Mouse (Mus musculus): ENCODE results near the gene Il4.
A peak's percentile ranks its signal among the peaks of the same experiment; 100 is the strongest.

Il4 gene

DNA sequence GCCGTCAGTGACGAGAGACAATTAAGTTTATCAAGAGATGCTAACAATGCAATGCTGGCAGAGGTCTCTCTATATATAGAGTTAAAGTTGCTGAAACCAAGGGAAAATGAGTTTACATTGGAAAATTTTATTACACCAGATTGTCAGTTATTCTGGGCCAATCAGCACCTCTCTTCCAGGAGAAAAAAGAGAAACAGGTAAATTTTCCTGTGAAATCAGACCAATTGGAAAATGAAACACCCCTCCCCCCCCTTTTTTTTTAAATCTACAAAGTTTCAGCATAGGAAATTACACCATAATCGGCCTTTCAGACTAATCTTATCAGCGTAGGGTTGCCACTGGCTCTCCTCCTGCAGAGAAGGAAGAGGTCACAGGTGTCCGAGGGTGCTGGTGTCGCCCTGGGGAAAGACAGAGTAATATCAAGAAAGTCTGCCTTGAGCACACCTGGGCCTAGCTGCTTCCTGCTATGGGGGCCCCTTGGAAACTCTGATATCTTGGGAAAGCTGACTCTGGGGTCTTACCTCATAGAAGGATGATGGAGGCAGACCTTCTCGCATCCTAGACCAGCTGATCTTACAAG lies at the start of gene Il4:
Gene Il4, minus strand, starts transcription at position 51 of the 580 bp plus-strand sequence.
- DNase-seq: no peak

DNA sequence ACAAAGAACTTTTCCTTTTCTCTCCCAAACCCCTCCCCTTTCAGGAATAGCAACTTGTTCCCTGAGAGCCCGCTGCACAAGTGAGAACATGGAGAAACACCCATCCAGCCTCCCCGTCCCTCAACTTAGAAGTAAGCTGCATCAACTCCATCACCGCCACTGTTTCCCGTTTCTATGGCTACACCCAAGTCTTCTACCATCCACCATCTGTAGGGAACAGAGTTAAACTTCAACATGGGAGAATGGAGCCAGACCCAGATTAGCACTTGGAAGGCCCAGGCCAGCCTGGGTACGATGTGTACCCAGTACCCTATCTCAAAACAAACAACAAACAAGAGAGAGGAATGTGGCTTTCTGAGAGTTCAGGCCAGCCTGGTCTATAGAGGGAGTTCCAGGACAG lies 45.6 kb upstream of the Il4 start:
- no peak for DNase-seq

DNA sequence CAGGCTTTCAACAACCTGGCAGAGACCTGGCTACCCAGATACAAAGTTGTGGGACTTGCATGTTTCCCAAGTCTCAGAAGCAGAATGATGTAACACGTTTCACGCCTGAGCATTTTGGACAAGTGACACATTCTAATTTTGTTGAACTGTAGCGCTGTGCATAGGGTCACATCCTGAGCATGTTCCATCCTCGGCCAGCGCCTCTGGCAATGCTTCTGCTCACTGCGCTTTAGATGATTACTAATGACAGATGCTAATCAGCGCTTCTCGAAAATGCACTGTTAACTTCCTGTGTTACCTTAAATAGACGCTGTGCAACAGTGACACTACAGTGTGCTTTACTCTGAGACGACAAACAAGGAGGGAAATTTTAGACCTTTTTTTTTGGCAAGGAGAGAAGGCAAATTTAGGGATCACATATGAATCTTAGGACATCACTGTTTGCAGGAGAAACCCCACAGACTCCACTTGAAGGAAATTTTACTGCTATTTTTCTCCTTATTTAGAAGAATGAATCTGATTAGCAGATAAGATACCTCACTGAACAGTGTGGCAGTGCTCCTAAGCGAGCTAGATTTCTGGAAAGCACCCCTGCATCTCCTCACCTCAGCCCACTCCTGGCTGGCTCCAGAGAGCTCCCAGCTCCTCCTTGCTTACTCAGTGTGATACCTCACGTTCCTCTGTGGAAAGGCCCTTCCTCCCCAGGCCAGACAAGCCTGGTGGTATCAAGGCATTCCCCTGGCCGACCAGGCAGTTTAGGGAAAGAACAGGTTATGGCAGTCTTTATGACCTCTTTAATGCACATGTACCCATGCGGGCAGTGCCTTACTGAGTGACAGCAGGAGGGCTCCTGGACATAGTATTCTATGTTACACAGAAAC lies 44.6 kb upstream of the Il4 start:
- no peak for DNase-seq

DNA sequence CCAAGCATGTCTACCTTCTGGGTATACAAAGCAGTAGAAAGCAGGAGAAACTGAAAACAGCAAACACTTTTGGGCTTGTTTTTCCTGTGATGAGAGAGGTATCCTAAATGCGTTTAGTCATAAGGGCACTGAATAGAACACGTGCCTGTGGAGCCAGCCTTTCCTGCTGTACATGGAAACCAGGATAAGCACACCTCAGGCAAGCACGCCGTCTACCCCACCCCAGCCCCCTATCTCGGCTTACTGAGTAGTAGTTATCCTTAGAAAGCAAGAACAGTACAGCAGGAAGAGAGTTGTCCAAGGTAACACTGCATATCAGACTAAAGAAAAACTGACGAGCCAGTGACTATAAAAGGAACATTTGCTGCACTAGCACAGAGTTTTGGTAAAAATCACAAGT lies 39.4 kb upstream of the Il4 start:
- peak; percentile 68 for DNase-seq

DNA sequence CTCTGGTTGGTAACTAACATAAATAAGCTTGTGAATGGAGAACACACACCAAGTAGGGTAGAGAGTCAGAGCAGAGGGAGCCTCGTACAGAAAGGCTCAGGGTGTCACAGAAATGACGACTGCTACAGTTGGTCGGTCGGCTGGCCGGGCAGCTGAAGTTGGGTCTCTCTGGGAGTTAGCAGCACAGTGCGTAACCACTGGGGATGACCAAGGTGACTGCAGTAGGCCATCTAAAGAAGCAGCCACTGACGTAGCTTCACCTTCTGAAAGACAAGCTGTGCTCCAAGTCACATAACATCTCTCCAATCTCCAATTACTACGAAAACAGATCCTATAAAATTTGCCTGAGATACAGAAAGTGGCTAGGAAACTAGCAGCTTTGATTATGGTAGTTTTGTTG lies 38.9 kb upstream of the Il4 start:
- DNase-seq: no peak

DNA sequence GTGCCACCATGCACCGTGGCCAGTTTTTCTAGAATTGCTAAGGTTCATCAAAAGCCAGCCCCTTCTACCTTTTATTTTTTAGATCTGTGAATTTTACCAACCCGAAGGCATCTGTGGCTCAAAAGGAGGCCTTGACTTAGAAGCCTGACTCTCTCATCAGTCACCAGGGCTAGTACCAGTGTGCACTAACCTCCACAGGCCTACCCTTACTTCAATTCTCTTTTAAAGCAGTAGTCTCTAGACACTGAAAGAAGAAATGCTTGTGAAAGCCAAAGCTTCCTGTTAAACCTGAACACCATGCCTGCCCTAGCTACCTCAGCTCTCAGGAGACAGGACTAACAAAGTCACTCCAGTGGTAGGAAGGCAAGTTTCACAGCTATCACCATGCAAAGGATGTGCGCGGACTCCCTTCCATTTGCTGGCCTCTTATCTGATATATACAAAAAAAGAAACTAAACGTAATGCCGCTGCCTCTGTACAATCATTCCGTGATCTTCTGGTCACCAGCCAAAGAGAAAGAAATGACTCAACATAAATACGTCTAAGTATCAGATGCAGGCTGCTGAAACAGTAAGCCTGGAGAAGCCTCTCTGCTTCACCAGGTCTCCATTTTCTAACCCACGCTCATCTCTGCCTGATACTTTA lies 38.2 kb upstream of the Il4 start:
- DNase-seq: peak; percentile 52

DNA sequence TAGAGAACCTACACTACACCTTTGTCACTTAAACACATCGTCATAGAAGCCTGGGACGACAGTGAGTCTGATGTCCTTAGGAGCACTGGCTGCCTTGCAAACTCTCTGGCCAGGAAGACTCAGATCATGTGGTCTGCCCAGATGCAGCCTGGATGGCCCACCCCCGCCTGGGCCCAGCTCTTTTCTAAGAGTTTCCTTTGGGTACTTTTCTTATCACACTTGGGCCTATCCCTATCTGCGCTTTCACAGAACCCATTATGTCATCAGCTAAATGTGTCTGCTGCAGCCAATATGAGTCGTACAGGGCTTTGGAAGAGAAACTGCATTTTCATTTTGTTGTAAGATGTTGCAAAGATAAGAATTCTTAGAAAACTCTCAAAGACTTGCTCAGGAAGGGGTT lies 36.6 kb upstream of the Il4 start:
- peak; percentile 75 for DNase-seq

DNA sequence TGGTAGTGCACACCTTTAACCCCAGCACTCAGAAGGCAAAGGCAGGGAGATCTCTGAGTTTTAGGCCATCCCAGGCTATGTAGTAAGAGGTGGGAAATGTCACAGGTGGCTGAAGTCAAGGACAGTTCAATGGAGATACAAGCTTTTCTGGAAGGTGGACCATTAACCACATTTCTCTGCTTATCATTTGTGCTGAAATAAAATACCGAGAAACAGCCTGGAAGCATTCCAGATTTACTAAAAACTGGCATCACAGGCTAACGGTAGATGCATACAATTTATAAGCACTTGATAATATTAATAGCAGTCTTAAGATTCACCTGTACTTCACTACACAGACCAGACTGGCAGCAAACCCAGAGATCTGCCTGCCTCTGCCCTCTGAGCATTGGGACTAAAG lies 34.0 kb upstream of the Il4 start:
- no peak for DNase-seq

DNA sequence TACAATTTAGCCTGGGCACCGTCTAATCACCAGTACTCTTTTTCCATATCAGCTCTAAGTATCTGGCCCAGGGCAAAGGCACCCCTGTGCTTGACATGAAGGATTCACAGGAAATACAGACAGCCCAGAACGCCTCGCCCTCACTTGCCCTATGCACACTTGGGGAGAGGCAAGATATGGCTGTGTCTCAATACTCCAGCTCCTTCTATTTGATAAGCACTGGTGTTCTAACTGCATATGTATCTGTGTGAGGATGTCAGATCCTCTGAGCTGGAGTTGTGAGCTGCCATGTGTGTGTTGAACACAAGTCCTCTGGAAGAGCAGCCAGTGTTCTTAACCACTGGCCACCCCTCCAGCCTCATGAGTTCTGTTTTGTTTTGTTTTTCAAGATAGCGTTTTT lies 33.0 kb upstream of the Il4 start:
- DNase-seq: no peak

DNA sequence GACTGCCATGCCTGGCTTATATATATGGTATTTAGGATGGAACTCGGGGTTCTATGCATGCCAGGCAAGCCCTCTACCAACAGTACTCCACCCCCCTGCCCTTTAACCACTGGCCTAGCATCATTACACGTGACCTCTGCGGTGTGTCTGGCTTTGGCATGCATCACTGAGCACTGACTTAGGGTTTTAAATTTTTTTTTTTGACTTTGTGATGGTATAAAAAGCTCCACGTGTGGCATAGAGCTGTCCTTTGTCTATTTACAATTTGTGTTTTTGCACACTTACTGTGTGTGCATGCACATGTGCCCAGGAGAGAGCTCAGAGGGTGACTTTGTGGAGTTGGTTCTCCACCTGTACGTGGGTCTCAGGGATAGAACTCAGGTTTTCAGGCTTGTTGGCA lies 25.5 kb upstream of the Il4 start:
- no peak for DNase-seq

DNA sequence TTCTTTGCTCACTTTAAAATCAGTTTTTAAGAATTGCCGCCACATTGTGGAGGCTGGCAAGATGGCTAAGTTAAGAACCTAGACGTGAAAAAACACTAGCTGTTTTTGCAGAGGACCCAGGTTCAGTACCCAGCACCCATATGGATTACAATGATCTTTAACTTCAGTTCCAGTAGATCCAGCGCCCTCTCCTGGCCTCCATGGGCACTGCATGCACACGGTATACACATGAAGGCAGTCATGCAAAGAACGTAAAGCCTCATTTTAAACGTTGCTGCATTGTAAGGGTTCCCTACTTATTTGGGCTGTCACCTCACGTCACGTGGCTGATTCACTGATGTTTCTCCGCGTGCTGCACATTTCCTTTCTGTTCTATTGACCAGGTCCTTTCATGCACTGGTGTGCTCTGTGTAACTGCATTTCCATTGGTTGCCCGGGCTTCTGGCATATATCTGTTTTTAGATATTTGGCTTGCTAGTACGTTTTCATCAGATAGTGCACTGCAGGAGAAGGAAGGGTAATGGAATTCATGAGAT lies 24.3 kb upstream of the Il4 start:
- peak; percentile 36 for DNase-seq

DNA sequence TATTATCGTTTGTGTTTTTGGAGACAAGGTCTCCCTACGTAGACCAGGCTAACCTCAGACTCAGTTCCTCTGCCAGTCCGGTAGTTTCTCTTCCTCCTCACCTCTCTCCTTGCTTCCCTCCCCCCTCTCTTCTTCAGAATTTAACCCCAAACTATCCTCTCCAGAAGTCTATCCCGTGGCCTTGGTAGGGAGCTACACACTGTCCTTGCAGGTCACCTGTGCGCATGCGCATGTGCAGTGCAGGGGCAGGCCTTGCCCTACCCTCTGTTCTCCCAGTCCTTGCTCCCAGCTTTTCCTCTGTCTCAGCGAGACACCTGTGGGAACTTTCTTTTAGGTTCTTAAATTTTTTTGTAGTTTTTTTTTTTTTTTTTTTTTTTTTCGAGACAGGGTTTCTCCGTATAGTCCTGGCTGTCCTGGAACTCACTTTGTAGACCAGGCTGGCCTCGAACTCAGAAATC lies 19.4 kb upstream of the Il4 start:
- DNase-seq: no peak

DNA sequence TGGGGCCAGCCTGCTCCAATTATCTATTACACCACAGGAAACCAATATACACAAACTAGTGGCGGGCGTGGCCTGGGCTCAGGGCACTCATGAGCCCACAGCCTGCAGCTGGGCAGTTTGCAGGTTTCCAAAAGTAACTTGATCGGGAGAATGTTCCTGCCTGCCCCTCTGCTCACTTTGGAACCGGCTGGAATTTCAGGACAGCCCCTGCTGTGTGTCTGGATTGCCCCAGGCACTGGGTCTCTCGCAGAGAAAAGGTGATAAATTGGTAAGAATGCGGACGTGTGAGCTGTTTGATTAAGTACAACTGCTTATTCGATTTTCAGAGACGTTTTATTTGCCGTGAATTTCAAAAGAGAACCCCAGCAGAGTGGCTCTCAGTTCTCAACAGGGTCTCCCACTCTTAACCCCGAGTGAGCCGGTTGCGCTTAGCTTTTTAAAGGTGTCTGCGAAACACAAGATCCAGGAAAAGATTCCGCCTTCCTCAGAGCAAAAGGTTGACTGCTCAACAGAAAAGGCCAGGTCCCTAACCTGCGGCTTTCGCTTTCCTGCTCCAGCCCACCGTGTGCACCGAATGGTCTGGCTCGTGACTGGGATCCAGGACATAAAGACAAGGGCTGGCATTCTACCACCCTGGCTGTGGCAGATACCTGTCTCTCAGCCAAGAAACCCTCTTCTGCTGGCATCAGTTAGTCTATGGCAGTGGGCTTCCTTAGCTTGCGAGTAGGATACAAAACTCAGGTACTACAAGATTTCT lies 18.8 kb upstream of the Il4 start:
- no peak for DNase-seq

DNA sequence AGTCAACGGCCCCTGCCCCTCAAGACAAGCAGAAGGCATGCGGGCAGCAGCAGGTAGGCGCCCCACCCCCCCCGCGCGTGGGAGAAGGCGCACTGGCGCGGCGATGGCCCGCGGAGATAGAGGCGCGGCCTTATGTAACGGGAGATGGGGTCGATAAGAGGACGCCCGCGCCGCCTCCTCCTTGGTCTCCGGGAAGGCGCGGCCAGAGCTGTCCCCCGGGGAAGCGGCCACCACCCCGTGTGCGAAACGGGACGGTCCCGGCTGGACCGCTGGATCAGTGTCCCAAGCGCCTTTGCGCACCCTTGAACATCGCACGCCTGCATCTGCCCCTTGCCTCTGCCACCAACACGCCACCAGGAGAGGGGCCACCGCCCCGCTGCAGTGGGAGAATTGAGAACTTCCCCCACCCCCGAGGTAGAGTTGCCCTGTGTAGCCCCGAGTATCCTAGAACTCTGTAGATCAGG lies 17.7 kb upstream of the Il4 start:
- peak; percentile 43 for DNase-seq

DNA sequence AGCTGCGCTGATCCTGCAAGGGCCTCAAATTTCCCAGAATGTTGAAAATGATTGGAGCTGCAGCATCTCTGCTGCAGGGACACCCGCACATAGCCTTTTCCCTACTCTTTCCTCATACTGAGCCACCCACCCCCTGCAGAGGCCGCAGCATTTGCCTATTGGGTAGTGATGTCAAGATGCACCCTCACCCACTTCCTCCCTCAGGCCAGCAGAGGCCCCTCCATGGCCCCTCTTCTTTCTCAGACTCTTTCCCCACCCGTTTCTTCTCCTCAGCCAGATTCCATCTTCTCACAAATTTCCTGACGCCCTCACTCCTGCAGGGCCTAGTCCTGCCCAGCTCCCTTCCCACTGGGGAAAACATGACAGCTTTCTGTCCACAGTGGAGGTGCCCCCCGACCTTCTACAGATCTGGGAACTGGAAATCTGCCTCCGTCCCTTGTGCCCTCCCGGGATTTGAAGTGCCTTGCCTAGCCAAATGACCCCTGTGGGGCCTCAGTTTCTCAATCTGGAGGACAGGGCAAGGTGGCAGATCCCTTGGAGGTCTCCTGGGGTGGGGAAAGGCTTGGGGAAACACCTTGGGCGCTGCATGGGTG lies 17.2 kb upstream of the Il4 start:
- no peak for DNase-seq

DNA sequence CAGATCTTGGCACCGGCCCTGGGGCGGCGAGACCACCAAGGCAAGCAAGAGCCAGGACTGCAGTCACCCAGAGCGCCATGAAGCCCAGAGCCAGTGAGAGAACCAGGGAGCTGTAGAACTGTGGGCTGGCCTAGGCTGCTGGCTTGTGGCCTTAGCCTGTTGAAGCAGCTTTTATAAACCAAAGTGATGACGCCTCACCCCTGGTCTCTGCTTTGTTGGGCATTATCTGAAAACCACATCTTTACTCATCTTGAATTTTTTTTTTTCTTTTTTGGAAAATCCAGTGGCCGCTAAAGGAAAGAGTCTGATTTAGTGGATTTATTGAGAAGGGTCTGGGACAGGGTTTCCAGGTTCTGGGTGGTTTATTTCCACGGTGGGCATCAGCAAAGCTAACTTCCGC lies 16.1 kb upstream of the Il4 start, which contains the start of gene Il13:
Gene Il13, minus strand, starts transcription at position 147 of the 400 bp plus-strand sequence.
- DNase-seq: no peak

DNA sequence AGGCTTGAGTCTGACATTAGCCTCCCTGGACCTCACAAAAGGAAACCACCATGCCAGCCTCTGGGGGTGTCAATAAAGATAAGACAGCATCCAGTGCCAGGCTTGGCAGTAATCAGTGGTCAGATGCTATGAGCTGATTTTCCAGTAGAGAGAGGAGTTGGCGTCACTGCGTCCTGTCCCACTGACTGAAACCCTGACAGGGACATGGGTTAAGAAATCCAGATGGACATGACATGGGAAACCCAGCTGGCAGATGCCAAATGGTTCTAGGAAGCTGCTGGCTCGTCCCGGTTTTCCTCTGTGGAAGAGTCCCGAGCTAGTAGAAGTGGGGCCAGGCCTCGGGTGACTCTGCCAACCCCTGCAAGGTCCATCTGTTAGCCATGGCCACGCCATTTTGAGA lies 15.2 kb upstream of the Il4 start:
- DNase-seq: no peak

DNA sequence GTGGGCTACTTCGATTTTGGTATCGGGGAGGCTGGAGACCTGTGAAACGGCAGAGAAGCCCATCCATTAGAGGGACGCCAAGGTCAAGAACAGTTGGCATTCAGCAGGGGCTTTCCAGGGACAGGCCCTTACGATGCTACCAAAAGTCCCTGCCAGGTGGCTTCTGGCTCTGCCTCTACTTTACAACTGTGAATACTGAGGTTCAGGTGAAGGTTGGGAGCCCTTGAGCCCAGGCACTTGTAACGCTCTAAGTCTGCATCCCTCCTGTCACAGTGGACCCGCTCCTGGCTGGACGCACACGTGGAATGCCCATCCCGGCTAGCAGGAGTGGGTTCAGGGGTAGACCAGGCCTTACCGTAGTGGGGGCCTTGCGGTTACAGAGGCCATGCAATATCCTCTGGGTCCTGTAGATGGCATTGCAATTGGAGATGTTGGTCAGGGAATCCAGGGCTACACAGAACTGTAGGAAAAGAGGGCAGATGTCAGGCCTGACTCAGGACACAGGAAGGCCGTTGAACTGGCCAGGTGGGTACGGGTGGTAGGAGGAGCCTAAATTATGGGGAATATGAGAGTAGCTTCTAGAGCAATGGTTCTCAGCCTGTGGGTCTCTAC lies 13.8 kb upstream of the Il4 start:
- no peak for DNase-seq

DNA sequence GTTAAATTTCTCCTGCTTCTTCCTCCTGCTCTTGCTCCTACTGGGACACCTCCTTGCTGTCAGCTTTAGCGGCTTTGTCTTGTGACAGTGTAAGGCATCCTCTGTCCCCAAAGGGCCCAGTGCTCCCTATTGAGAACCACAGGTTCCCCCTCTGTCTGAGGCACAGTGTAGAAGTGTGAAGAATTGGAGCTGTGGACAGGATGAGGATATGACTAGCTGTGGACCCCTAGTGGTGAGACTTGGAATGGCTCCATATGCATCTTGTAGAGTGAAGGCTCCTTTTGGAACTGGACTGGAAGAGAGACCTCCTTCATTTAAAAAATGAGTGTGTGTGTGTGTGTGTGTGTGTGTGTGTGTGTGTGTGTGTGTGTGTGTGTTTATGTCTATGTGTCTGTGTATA lies 9.4 kb upstream of the Il4 start:
- DNase-seq: peak; percentile 80

DNA sequence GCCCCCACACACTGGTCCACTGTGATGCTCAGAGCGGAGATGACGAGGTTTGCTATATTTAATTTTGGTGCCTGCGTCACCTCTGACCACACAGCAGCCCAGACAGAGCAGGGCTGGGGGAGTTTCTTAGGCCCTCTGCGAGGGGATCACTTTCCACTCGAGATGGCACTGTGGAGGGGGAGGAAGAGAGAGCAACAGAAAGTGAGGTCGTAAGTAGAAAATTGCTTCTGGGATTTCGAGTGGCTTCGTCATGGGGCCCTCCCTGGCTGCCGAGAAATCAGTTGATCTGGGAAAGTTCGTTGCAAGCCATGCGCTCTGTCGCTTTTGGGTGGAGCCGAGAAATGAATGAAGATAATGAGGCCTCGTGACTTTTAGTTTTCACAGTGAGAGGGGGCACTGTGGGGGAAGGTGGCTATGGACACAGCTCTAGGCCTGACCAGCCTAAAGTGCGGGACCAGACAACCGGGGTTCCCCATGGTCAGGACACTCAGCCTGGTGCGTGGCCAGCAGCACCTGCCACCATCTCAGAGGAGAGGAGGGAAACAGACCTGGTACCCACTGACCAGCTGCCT lies 8.4 kb upstream of the Il4 start:
- peak; percentile 70 for DNase-seq

DNA sequence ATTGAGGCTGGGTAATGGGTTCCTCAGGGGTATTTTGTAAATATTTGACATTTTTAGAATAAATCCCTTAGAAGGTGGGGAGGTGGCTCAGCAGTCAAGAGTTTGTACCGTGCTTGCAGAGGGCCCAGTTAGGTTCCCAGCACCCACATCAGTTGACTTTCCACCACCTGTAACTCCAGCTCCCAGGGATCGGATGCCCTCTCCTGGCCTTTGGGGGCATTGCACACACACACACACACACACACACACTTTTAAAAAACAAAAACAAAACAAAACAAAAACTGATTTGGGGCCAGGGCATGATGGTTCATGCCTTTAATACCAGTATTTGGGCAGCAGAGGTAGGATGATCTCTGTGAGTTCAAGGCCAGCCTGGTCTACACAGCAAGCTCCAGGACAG lies 5.7 kb upstream of the Il4 start:
- DNase-seq: no peak

DNA sequence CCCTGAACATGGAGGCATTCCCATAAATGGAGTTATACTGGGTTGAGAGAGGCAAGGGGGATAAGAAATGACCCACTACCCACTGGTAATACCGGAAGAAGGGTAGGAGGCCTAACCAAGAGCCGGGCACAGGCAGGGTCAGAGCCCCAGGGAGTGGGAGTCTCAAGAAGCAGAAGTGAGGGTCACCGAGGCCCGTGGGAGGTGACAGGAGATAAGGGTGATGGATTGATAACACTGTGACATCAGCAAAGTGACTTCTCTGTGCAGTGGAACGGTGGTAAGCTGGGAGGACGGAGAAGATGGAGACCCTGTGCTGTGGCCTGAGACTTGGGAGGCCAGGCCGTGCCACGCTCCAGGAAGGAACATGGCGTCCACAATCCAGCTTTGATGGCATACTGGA lies 5.1 kb upstream of the Il4 start:
- DNase-seq: no peak
